8 mouse cellular contexts compared by ENCODE assay signal in genomic region chr6:3620428-3621387, GRCm38 (mm10).
DNase-seq lines count a peak whose midpoint lies in the region; ATAC-seq and TF ChIP-seq lines count a peak whose summit lies in the region.
"Not testable (repeated sequence)": the region's sequence is repeated elsewhere in the genome, so short reads cannot be mapped to it uniquely, and the experiment has no call there.

No protein-coding gene starts in this region.

- not testable (repeated sequence) for H3K4me2 ChIP-seq in hindbrain, embryonic 12.5 days (replicated peaks)

- not testable (repeated sequence) for H3K9me3 ChIP-seq in hindbrain, embryonic 12.5 days (replicated peaks)

- TF ChIP-seq CTCF in layer of hippocampus, adult 2 months (conservative IDR thresholded peaks at IDR 0.05) = peak; percentile 71
- 0 out of 2 replicates have a peak, but pooled peaks have one; percentile 11 for TF ChIP-seq CTCF in lung, adult 2 months (IDR thresholded peaks at IDR 0.05; ENCODE audit: insufficient read depth, low read length)

- 62% methylated on average over 11 of the region's 13 CpGs for WGBS in hindbrain, embryonic 12.5 days
- WGBS in lung, adult 2 months = 43% methylated on average over 11 of the region's 13 CpGs

- H3K4me3 ChIP-seq in hindbrain, embryonic 12.5 days = not testable (repeated sequence)
- H3K4me3 ChIP-seq in layer of hippocampus, adult 2 months = peak overlapping the region; percentile 48
- H3K4me3 ChIP-seq in lung, adult 2 months (replicated peaks; ENCODE audit: extremely low read depth, low read depth, low read length) = peak overlapping the region; percentile 57

- H3K27me3 ChIP-seq in hindbrain, embryonic 12.5 days = not testable (repeated sequence)

- not testable (repeated sequence) for H3K27ac ChIP-seq in hindbrain, embryonic 12.5 days
- peak overlapping the region; percentile 74 for H3K27ac ChIP-seq in layer of hippocampus, adult 2 months

- H3K9ac ChIP-seq in hindbrain, embryonic 12.5 days = not testable (repeated sequence)

- DNase-seq in R1 (ENCODE audit: low read depth, low spot score) = peak; percentile 23
- peak; percentile 14 to 26 for DNase-seq in cerebellum, postnatal 25 days
- peak; percentile 25 to 60 for DNase-seq in frontal cortex, adult 2 months (ENCODE audit: extremely low spot score in 1 of 2, low spot score in 1 of 2)
- DNase-seq in layer of hippocampus, adult 2 months (ENCODE audit: low spot score in 2 of 2) = peak; percentile 28 to 39
- peak; percentile 16 for DNase-seq in lung, adult 2 months
- peak; percentile 13 to 22 for DNase-seq in natural killer cell, adult 2 months (ENCODE audit: low spot score in 2 of 2)
- peak; percentile 10 for DNase-seq in thymus, postnatal 25 days

- H3K36me3 ChIP-seq in hindbrain, embryonic 12.5 days = not testable (repeated sequence)

- not testable (repeated sequence) for H3K4me1 ChIP-seq in hindbrain, embryonic 12.5 days; lung, adult 2 months (ENCODE audit: control insufficient read depth, insufficient read depth, low read length)

- TF ChIP-seq POLR2A in lung, adult 2 months (IDR thresholded peaks at IDR 0.05; ENCODE audit: borderline replicate concordance, extremely low read depth, low read depth, low read length) = not testable (repeated sequence)

- peak; percentile 56 for ATAC-seq in hindbrain, embryonic 12.5 days (ENCODE audit: low FRiP score)
